ENCODE assay signal across 24 mouse cellular contexts in the genomic region with DNA sequence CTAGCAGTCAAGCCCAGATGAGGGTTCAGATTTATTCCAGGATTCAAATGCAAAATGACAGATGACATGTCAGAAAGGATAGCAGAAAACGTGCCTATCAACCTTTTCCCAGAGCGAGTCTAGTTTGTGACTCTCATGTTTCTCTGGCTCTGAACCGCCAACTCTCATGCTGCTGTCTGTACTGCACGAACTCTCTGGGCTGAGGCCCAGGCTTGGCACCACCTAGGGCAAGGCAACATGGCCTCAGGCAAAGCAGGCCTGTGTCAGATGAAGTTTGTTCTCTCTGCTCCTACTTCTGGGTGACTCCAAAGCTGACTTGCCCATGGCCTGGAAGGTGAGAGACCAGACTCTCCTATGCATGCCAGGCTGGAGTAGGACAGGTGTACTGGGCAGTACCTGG. TPM values are rescaled to one million over a fixed set of nuclear protein-coding genes. Genes with fewer than 3 reads are reported as not detected.
A peak's percentile ranks its signal among the peaks of the same experiment; 100 is the strongest.
DNase-seq lines count a peak whose midpoint lies in the region; ATAC-seq and TF ChIP-seq lines count a peak whose summit lies in the region.
"Had no signal": no experiment of that assay in that cellular context is flagged by ENCODE, and none has a peak within 500 bp of the region (broad histone marks: within the 10 kb centered on the region; RNA-seq: fewer than 3 reads in every experiment).

No protein-coding gene starts in this region.

- peak; percentile 14 for TF ChIP-seq POLR2A in myocyte (IDR thresholded peaks at IDR 0.05; ENCODE audit: insufficient read length, low read depth)

- no peaks in the 10 kb centered on the region for H3K9me3 ChIP-seq in forebrain, embryonic 16.5 days (ENCODE audit: control insufficient read depth, low read length)
- no peaks in the 10 kb centered on the region for H3K9me3 ChIP-seq in forebrain, embryonic 13.5 days (replicated peaks)
- H3K9me3 ChIP-seq: heart, embryonic 10.5 days; heart, embryonic 13.5 days had no signal

- peaks cover 16% of the 10 kb centered on the region for H3K4me1 ChIP-seq in forebrain, embryonic 16.5 days (replicated peaks; ENCODE audit: control insufficient read depth, insufficient read depth, low read length)
- peaks cover 8% of the 10 kb centered on the region for H3K4me1 ChIP-seq in forebrain, embryonic 13.5 days
- H3K4me1 ChIP-seq: heart, embryonic 10.5 days; heart, embryonic 13.5 days had no signal

- no peak for TF ChIP-seq CTCF in gastrocnemius, adult 2 months (IDR thresholded peaks at IDR 0.05)

- 0 out of 2 replicates have a peak, but pooled peaks have one; percentile 48 for ATAC-seq in forebrain, embryonic 16.5 days
- ATAC-seq in forebrain, embryonic 13.5 days, result no peak
- ATAC-seq: CD4-positive, CD25-positive, alpha-beta regulatory T cell, adult 4 months; hindbrain, postnatal 0 days; inflammation-experienced regulatory T-cells, adult 6 months; intestine, embryonic 16.5 days had no signal

- H3K79me2 ChIP-seq in myocyte (ENCODE audit: control insufficient read depth, insufficient read depth), result no peaks in the 10 kb centered on the region

- WGBS in forebrain, embryonic 16.5 days, result 70% methylated on average over 4 of the region's 4 CpGs
- 80% methylated on average over 4 of the region's 4 CpGs for WGBS in forebrain, embryonic 13.5 days

- DNase-seq in gastrocnemius, adult 2 months, result peak; percentile 77
- no peak for DNase-seq in gastrocnemius, postnatal 10 days
- peak; percentile 12 for DNase-seq in adipocyte (ENCODE audit: low spot score)
- DNase-seq: adrenal gland, postnatal 10 days; adrenal gland, postnatal 36 days; cerebellum, adult 18-20 months; cerebellum, adult 9-10 months; cerebellum, postnatal 14 days; gastrocnemius, postnatal 25 days; heart, adult 2 months; heart, postnatal 14 days; heart, postnatal 4 days; kidney, adult 18-20 months had no signal

- peak overlapping the region; percentile 82 for H3K27ac ChIP-seq in forebrain, embryonic 16.5 days (ENCODE audit: low read length)
- no peak overlapping the region for H3K27ac ChIP-seq in forebrain, embryonic 13.5 days
- peak overlapping the region; percentile 31; the same call in 1 of the 2 replicates for H3K27ac ChIP-seq in gastrocnemius, adult 2 months
- H3K27ac ChIP-seq: heart, adult 2 months; heart, embryonic 10.5 days; heart, embryonic 13.5 days; hindbrain, embryonic 14.5 days; hindbrain, postnatal 0 days had no signal

- no peaks in the 10 kb centered on the region for H3K27me3 ChIP-seq in forebrain, embryonic 16.5 days (replicated peaks; ENCODE audit: control insufficient read depth, insufficient read depth, low read length)
- H3K27me3 ChIP-seq in forebrain, embryonic 13.5 days, result no peaks in the 10 kb centered on the region
- H3K27me3 ChIP-seq in myocyte (ENCODE audit: control insufficient read depth, insufficient read depth, insufficient read length), result no peaks in the 10 kb centered on the region

- H3K36me3 ChIP-seq in forebrain, embryonic 16.5 days (ENCODE audit: control insufficient read depth, insufficient read depth), result no peaks in the 10 kb centered on the region
- peaks cover 54% of the 10 kb centered on the region for H3K36me3 ChIP-seq in forebrain, embryonic 13.5 days (ENCODE audit: poor library complexity, severe bottlenecking)
- H3K36me3 ChIP-seq in myocyte (ENCODE audit: control insufficient read depth, insufficient read depth), result no peaks in the 10 kb centered on the region

- H3K4me3 ChIP-seq in forebrain, embryonic 16.5 days (replicated peaks; ENCODE audit: low read length), result no peak overlapping the region
- H3K4me3 ChIP-seq in forebrain, embryonic 13.5 days, result no peak overlapping the region
- no peak overlapping the region for H3K4me3 ChIP-seq in gastrocnemius, adult 2 months
- H3K4me3 ChIP-seq in myocyte, result no peak overlapping the region
- H3K4me3 ChIP-seq: heart, adult 2 months; heart, embryonic 10.5 days; heart, embryonic 13.5 days had no signal

- H3ac ChIP-seq in myocyte (ENCODE audit: control insufficient read depth, insufficient read length), result no peak overlapping the region

- intact Hi-C loops in gastrocnemius, adult 2 months (cut with DNase I), result no loop called here

- no peak overlapping the region for H3K4me2 ChIP-seq in forebrain, embryonic 16.5 days (ENCODE audit: low read length)
- no peak overlapping the region for H3K4me2 ChIP-seq in forebrain, embryonic 13.5 days
- H3K4me2 ChIP-seq in myocyte (ENCODE audit: low read depth), result no peak overlapping the region
- H3K4me2 ChIP-seq: heart, embryonic 13.5 days; hindbrain, embryonic 14.5 days had no signal

- no peak overlapping the region for H3K9ac ChIP-seq in forebrain, embryonic 16.5 days (replicated peaks; ENCODE audit: low read depth, low read length)
- H3K9ac ChIP-seq in forebrain, embryonic 13.5 days, result no peak overlapping the region
- H3K9ac ChIP-seq: heart, embryonic 13.5 days; hindbrain, embryonic 14.5 days had no signal

TF ChIP-seq in myocyte, 11 proteins besides CTCF, POLR2A, EP300 and RAD21:
- no peak for TF ChIP-seq CEBPB (IDR thresholded peaks at IDR 0.05; ENCODE audit: insufficient read depth, poor library complexity, severe bottlenecking)
- no peak for TF ChIP-seq E2F4 (IDR thresholded peaks at IDR 0.05; ENCODE audit: insufficient read depth)
- TF ChIP-seq POLR2AphosphoS2 (IDR thresholded peaks at IDR 0.05; ENCODE audit: insufficient read length, low read depth), result no peak
- TF ChIP-seq TCF12 (IDR thresholded peaks at IDR 0.05; ENCODE audit: insufficient read depth, poor library complexity, severe bottlenecking), result no peak
- no peak for TF ChIP-seq MAX (IDR thresholded peaks at IDR 0.05; ENCODE audit: low read depth)
- no peak for TF ChIP-seq MYOD1 (IDR thresholded peaks at IDR 0.05; ENCODE audit: control insufficient read depth in 1 of 3, insufficient read length in 2 of 3, low read depth in 2 of 3)
- no peak for TF ChIP-seq REST (IDR thresholded peaks at IDR 0.05; ENCODE audit: insufficient read depth, insufficient read length)
- no peak for TF ChIP-seq MYOG (IDR thresholded peaks at IDR 0.05; ENCODE audit: control insufficient read depth in 1 of 3, insufficient read depth in 1 of 3, insufficient read length in 2 of 3, low read depth in 2 of 3)
- TF ChIP-seq SRF (IDR thresholded peaks at IDR 0.05; ENCODE audit: control insufficient read depth, insufficient read length, low read depth), result no peak
- no peak for TF ChIP-seq USF1 (IDR thresholded peaks at IDR 0.05; ENCODE audit: low read depth)
- no peak for TF ChIP-seq TCF3 (IDR thresholded peaks at IDR 0.05; ENCODE audit: insufficient read length, low read depth)

RNA-seq across cellular contexts. Expression of a gene that starts 21.8 kb away (rescaled TPM):
- polyA plus RNA-seq in forebrain, embryonic 16.5 days (2015; fragmentation: Nextera tagmentation; extraction: Ambion mirVana), result 1.5 and 1.6 TPM in 2 replicates
- polyA plus RNA-seq in forebrain, embryonic 13.5 days (2015; fragmentation: Nextera tagmentation; extraction: Ambion mirVana), result 0.59 and 0.87 TPM in 2 replicates
- under 1 TPM; 0.17 to 0.18 TPM for total RNA-seq in gastrocnemius, adult 2 months (2021)
- 1 to 10 TPM in 1 of 2 experiments, under 1 TPM in 1; 0.56 to 1.1 TPM for total RNA-seq in gastrocnemius, postnatal 10 days (2021)
- polyA plus RNA-seq in myocyte (2012; fragmentation: generic; extraction: Trizol), result 0.08 TPM
- total RNA-seq: granulocyte monocyte progenitor cell, adult 5-6 weeks; heart, adult 2 months; heart, postnatal 14 days; heart, postnatal 4 days had no signal
- polyA plus RNA-seq: heart, adult 2 months; heart, embryonic 13.5 days had no signal
